Mouse (Mus musculus) liver, embryonic 14.5 days (tissue): ENCODE results near the gene Pip5k1b.

Source experiments
- CTCF ChIP-seq: IDR thresholded peaks from 2 replicates; pipeline ENCODE4 v1.5.1; 2016; ENCODE audit warnings: antibody characterized with exemption, low read depth, control low read depth
- EP300 ChIP-seq: IDR thresholded peaks from 2 replicates; pipeline ENCODE4 v1.6.1; 2016; ENCODE audit warnings: antibody characterized with exemption, low read depth

- TF ChIP-seq CTCF (peak; percentile 55), EP300 (peak; percentile 89)
These were observed 275.7 kb downstream of the Pip5k1b start for GRCm38 (mm10) chr19:24279706-24280600.
